8 mouse cellular contexts compared by ENCODE assay signal in the genomic region with DNA sequence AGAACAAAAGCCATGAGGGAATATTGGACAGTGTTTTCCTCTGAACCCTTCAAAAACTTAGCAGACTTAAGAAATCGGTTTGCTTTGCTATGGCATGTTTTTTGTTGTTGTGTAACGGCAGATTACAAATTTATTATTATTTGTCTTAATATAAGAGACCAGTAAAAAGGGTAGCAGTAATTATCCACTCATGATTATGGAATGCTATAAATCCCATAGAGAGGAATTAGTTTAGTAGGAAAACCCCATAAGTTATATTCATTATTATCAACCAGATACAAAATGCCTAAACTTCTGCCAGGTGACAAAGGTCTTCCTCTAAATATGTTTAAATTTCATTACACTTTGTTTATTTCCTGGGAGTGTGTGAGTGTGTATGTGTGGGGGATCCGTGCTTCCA. TPM values are rescaled to one million over a fixed set of nuclear protein-coding genes. Genes with fewer than 3 reads are reported as not detected.
DNase-seq lines count a peak whose midpoint lies in the region; ATAC-seq and TF ChIP-seq lines count a peak whose summit lies in the region.

No protein-coding gene starts in this region.

- TF ChIP-seq POLR2A in cerebellum, adult 2 months (IDR thresholded peaks at IDR 0.05; ENCODE audit: borderline replicate concordance, insufficient read depth, low read length), result no peak
- TF ChIP-seq POLR2A in limb, embryonic 14.5 days (IDR thresholded peaks at IDR 0.05; ENCODE audit: borderline replicate concordance, extremely low read depth, insufficient read depth, insufficient read length), result no peak

- H3K9ac ChIP-seq in neural tube, embryonic 11.5 days (ENCODE audit: low read length), result peak overlapping the region; percentile 97
- peak overlapping the region; percentile 97 for H3K9ac ChIP-seq in limb, embryonic 14.5 days (ENCODE audit: low read depth, low read length, severe bottlenecking)
- peak overlapping the region; percentile 97 for H3K9ac ChIP-seq in stomach, embryonic 16.5 days (ENCODE audit: low read length)

- 29% methylated on average over 3 of the region's 3 CpGs for WGBS in cerebellum, adult 2 months
- 45% methylated on average over 3 of the region's 3 CpGs for WGBS in neural tube, embryonic 11.5 days
- 26% methylated on average over 3 of the region's 3 CpGs for WGBS in limb, embryonic 14.5 days
- WGBS in stomach, embryonic 16.5 days, result 40% methylated on average over 3 of the region's 3 CpGs

- peak overlapping the region; percentile 60 for H3K4me2 ChIP-seq in neural tube, embryonic 11.5 days (ENCODE audit: low read depth)
- H3K4me2 ChIP-seq in limb, embryonic 14.5 days (replicated peaks; ENCODE audit: low read depth, low read length, severe bottlenecking), result peak overlapping the region; percentile 84
- H3K4me2 ChIP-seq in stomach, embryonic 16.5 days (ENCODE audit: low read depth, low read length), result peak overlapping the region; percentile 82

- H3K4me3 ChIP-seq in cerebellum, adult 2 months (replicated peaks; ENCODE audit: insufficient read depth, low read depth, low read length), result peak overlapping the region; percentile 93
- peak overlapping the region; percentile 87 for H3K4me3 ChIP-seq in neural tube, embryonic 11.5 days (ENCODE audit: low read depth, low read length)
- peak overlapping the region; percentile 95 for H3K4me3 ChIP-seq in limb, embryonic 14.5 days (replicated peaks; ENCODE audit: low read length)
- peak overlapping the region; percentile 94 for H3K4me3 ChIP-seq in stomach, embryonic 16.5 days (replicated peaks; ENCODE audit: low read length)

- no peaks in the 10 kb centered on the region for H3K27me3 ChIP-seq in cerebellum, adult 2 months (ENCODE audit: control insufficient read depth, insufficient read depth, low read length)
- no peaks in the 10 kb centered on the region for H3K27me3 ChIP-seq in neural tube, embryonic 11.5 days (ENCODE audit: control insufficient read depth, insufficient read depth, low read length)
- H3K27me3 ChIP-seq in limb, embryonic 14.5 days (ENCODE audit: control insufficient read depth, insufficient read depth, low read length), result no peaks in the 10 kb centered on the region
- no peaks in the 10 kb centered on the region for H3K27me3 ChIP-seq in stomach, embryonic 16.5 days (ENCODE audit: control insufficient read depth, insufficient read depth, low read length)

- no peak for DNase-seq in cerebellum, adult 2 months
- DNase-seq in cerebellum, adult 11-12 months, result no peak
- no peak for DNase-seq in neural tube, embryonic 11.5 days (ENCODE audit: low spot score)
- no peak for DNase-seq in neural tube, embryonic 10.5 days (ENCODE audit: extremely low spot score, low spot score)
- DNase-seq in limb, embryonic 14.5 days (ENCODE audit: low spot score), result no peak
- no peak for DNase-seq in left cerebral cortex, adult 8-10 months (ENCODE audit: low spot score in 2 of 2)
- DNase-seq in left cerebral cortex, postnatal 14 days (ENCODE audit: low spot score in 2 of 2), result no peak

- H3K4me1 ChIP-seq in cerebellum, adult 2 months (ENCODE audit: control insufficient read depth, insufficient read depth, low read length), result peaks cover 17% of the 10 kb centered on the region
- H3K4me1 ChIP-seq in neural tube, embryonic 11.5 days (ENCODE audit: control insufficient read depth, insufficient read depth, low read length), result peaks cover 13% of the 10 kb centered on the region
- peaks cover 32% of the 10 kb centered on the region for H3K4me1 ChIP-seq in limb, embryonic 14.5 days (ENCODE audit: control insufficient read depth, insufficient read depth, low read length)
- H3K4me1 ChIP-seq in stomach, embryonic 16.5 days (ENCODE audit: control insufficient read depth, insufficient read depth, low read length), result peaks cover 26% of the 10 kb centered on the region

- peak overlapping the region; percentile 94; the same call in 1 of the 2 replicates for H3K27ac ChIP-seq in cerebellum, adult 2 months (ENCODE audit: insufficient read depth, low read length)
- no peak overlapping the region for H3K27ac ChIP-seq in neural tube, embryonic 11.5 days (ENCODE audit: low read depth, low read length)
- peak overlapping the region; percentile 96; the same call in 1 of the 2 replicates for H3K27ac ChIP-seq in limb, embryonic 14.5 days (replicated peaks; ENCODE audit: low read depth, low read length)
- H3K27ac ChIP-seq in stomach, embryonic 16.5 days (ENCODE audit: low read length), result peak overlapping the region; percentile 93

- H3K36me3 ChIP-seq in neural tube, embryonic 11.5 days (ENCODE audit: control insufficient read depth, insufficient read depth, low read length), result no peaks in the 10 kb centered on the region
- H3K36me3 ChIP-seq in limb, embryonic 14.5 days (ENCODE audit: control insufficient read depth, insufficient read depth, low read length), result peaks cover 5% of the 10 kb centered on the region; the same call in 1 of the 2 replicates
- H3K36me3 ChIP-seq in stomach, embryonic 16.5 days (ENCODE audit: control insufficient read depth, insufficient read depth, low read length), result no peaks in the 10 kb centered on the region

- TF ChIP-seq CTCF in cerebellum, adult 2 months (IDR thresholded peaks at IDR 0.05; ENCODE audit: borderline replicate concordance, insufficient read depth, low read depth, low read length), result no peak

- H3K9me3 ChIP-seq in neural tube, embryonic 11.5 days (ENCODE audit: control insufficient read depth, low read length), result no peaks in the 10 kb centered on the region
- H3K9me3 ChIP-seq in limb, embryonic 14.5 days (ENCODE audit: control insufficient read depth, low read length), result no peaks in the 10 kb centered on the region
- no peaks in the 10 kb centered on the region for H3K9me3 ChIP-seq in stomach, embryonic 16.5 days (replicated peaks; ENCODE audit: control insufficient read depth, low read length)

- intact Hi-C loops in left cerebral cortex, postnatal 14 days (cut with DNase I), result loop anchor here (5.0 kb wide), 3 partner anchors 54 to 159 kb away; no protein-coding TSS in a partner anchor

- ATAC-seq in neural tube, embryonic 11.5 days (ENCODE audit: insufficient read depth, low FRiP score, low TSS enrichment), result no peak
- no peak for ATAC-seq in limb, embryonic 14.5 days (ENCODE audit: low FRiP score, low read depth)
- ATAC-seq in stomach, embryonic 16.5 days (ENCODE audit: insufficient read depth, low FRiP score), result no peak

RNA-seq across cellular contexts. Expression of a gene that starts 0.7 kb away (rescaled TPM):
- 79.9 and 85.5 TPM in 2 replicates for polyA plus RNA-seq in cerebellum, adult 2 months (2012; rRNA removed)
- 43.1 and 48.1 TPM in 2 replicates for polyA plus RNA-seq in neural tube, embryonic 11.5 days (2014; fragmentation: Nextera tagmentation; extraction: Ambion mirVana)
- polyA plus RNA-seq in limb, embryonic 14.5 days (2012; rRNA removed), result 4.5 and 5.8 TPM in 2 replicates
- 6.4 and 7.2 TPM in 2 replicates for polyA plus RNA-seq in limb, embryonic 14.5 days (2014; fragmentation: Nextera tagmentation; extraction: Ambion mirVana)
- 4.5 and 7.2 TPM in 2 replicates for polyA plus RNA-seq in stomach, embryonic 16.5 days (2015; fragmentation: Nextera tagmentation; extraction: Ambion mirVana)
- 100 to 1,000 TPM; 216 to 228 (median 225) TPM for total RNA-seq in left cerebral cortex, adult 8-10 months (2022)
- 100 to 1,000 TPM; 251 to 254 TPM for total RNA-seq in left cerebral cortex, postnatal 14 days (2021)

RNA-seq across cellular contexts. Expression of a gene that starts 1.3 kb away (rescaled TPM):
- 22.7 and 22.9 TPM in 2 replicates for polyA plus RNA-seq in cerebellum, adult 2 months (2012; rRNA removed)
- 42.3 and 43.5 TPM in 2 replicates for polyA plus RNA-seq in neural tube, embryonic 11.5 days (2014; fragmentation: Nextera tagmentation; extraction: Ambion mirVana)
- polyA plus RNA-seq in limb, embryonic 14.5 days (2012; rRNA removed), result 32.4 and 34.3 TPM in 2 replicates
- polyA plus RNA-seq in limb, embryonic 14.5 days (2014; fragmentation: Nextera tagmentation; extraction: Ambion mirVana), result 50.4 and 53.6 TPM in 2 replicates
- polyA plus RNA-seq in stomach, embryonic 16.5 days (2015; fragmentation: Nextera tagmentation; extraction: Ambion mirVana), result 19.1 and 24.3 TPM in 2 replicates
- 10 to 100 TPM; 38.6 to 43.3 (median 39.3) TPM for total RNA-seq in left cerebral cortex, adult 8-10 months (2022)
- total RNA-seq in left cerebral cortex, postnatal 14 days (2021), result 10 to 100 TPM; 40.4 to 43.6 TPM
